In genomic region chr7:27634691-27635090, GRCm38 (mm10) we compare ENCODE assay signal across 20 mouse cellular contexts. TPM values are rescaled to one million over a fixed set of nuclear protein-coding genes. Genes with fewer than 3 reads are reported as not detected.
A peak's percentile ranks its signal among the peaks of the same experiment; 100 is the strongest.
DNase-seq lines count a peak whose midpoint lies in the region; ATAC-seq lines count a peak whose summit lies in the region.
"Had no signal": no experiment of that assay in that cellular context is flagged by ENCODE, and none has a peak within 500 bp of the region (broad histone marks: within the 10 kb centered on the region; RNA-seq: fewer than 3 reads in every experiment).

No protein-coding gene starts in this region.

- DNase-seq in heart, adult 11 months: peak; percentile 81
- no peak for DNase-seq in heart, adult 18-20 months
- DNase-seq: adrenal gland, adult 2 months; adrenal gland, postnatal 10 days; adrenal gland, postnatal 25 days; cerebellum, adult 11-12 months; cerebellum, adult 2 months; cerebellum, adult 9-10 months; cerebellum, postnatal 14 days; cerebellum, postnatal 36 days; embryo, embryonic 11 days had no signal

- 0 out of 2 replicates have a peak, but pooled peaks have one; percentile 23 for ATAC-seq in forebrain, embryonic 16.5 days
- no peak for ATAC-seq in forebrain, embryonic 15.5 days (replicated peaks)
- ATAC-seq: forebrain, embryonic 14.5 days had no signal

- no peak overlapping the region for H3K4me2 ChIP-seq in forebrain, embryonic 16.5 days (ENCODE audit: low read length)
- no peak overlapping the region for H3K4me2 ChIP-seq in forebrain, embryonic 15.5 days (replicated peaks)
- H3K4me2 ChIP-seq: embryonic facial prominence, embryonic 13.5 days; embryonic facial prominence, embryonic 15.5 days; forebrain, embryonic 12.5 days had no signal

- H3K4me3 ChIP-seq in forebrain, embryonic 16.5 days (replicated peaks; ENCODE audit: low read length): no peak overlapping the region
- no peak overlapping the region for H3K4me3 ChIP-seq in forebrain, embryonic 15.5 days
- H3K4me3 ChIP-seq: embryonic facial prominence, embryonic 13.5 days; embryonic facial prominence, embryonic 15.5 days; erythroblast, embryonic 14.5 days; forebrain, embryonic 10.5 days; forebrain, embryonic 12.5 days had no signal

- H3K4me1 ChIP-seq in forebrain, embryonic 16.5 days (replicated peaks; ENCODE audit: control insufficient read depth, insufficient read depth, low read length): no peaks in the 10 kb centered on the region
- 0 out of 2 replicates have a peak, but pooled peaks cover 7% of the 10 kb centered on the region for H3K4me1 ChIP-seq in forebrain, embryonic 15.5 days
- H3K4me1 ChIP-seq: embryonic facial prominence, embryonic 13.5 days; embryonic facial prominence, embryonic 15.5 days; forebrain, embryonic 10.5 days; forebrain, embryonic 12.5 days had no signal

- 88% methylated on average over 6 of the region's 6 CpGs for WGBS in forebrain, embryonic 16.5 days
- WGBS in forebrain, embryonic 15.5 days: 89% methylated on average over 6 of the region's 6 CpGs

- H3K27ac ChIP-seq in forebrain, embryonic 16.5 days (ENCODE audit: low read length): no peak overlapping the region
- no peak overlapping the region for H3K27ac ChIP-seq in forebrain, embryonic 15.5 days (replicated peaks)
- H3K27ac ChIP-seq: embryonic facial prominence, embryonic 13.5 days; embryonic facial prominence, embryonic 15.5 days; forebrain, embryonic 10.5 days; forebrain, embryonic 12.5 days had no signal

- H3K9me3 ChIP-seq in forebrain, embryonic 16.5 days (ENCODE audit: control insufficient read depth, low read length): no peaks in the 10 kb centered on the region
- H3K9me3 ChIP-seq in forebrain, embryonic 15.5 days: no peaks in the 10 kb centered on the region
- H3K9me3 ChIP-seq: embryonic facial prominence, embryonic 13.5 days; embryonic facial prominence, embryonic 15.5 days; forebrain, embryonic 10.5 days; forebrain, embryonic 12.5 days had no signal

- peaks cover 11% of the 10 kb centered on the region; the same call in 1 of the 2 replicates for H3K36me3 ChIP-seq in forebrain, embryonic 16.5 days (ENCODE audit: control insufficient read depth, insufficient read depth)
- H3K36me3 ChIP-seq in forebrain, embryonic 15.5 days: peaks cover 60% of the 10 kb centered on the region

- no peaks in the 10 kb centered on the region for H3K27me3 ChIP-seq in forebrain, embryonic 16.5 days (replicated peaks; ENCODE audit: control insufficient read depth, insufficient read depth, low read length)
- H3K27me3 ChIP-seq in forebrain, embryonic 15.5 days: no peaks in the 10 kb centered on the region
- H3K27me3 ChIP-seq: embryonic facial prominence, embryonic 13.5 days; embryonic facial prominence, embryonic 15.5 days; forebrain, embryonic 12.5 days had no signal

- no peak overlapping the region for H3K9ac ChIP-seq in forebrain, embryonic 16.5 days (replicated peaks; ENCODE audit: low read depth, low read length)
- H3K9ac ChIP-seq in forebrain, embryonic 15.5 days (replicated peaks): no peak overlapping the region
- H3K9ac ChIP-seq: embryonic facial prominence, embryonic 13.5 days; embryonic facial prominence, embryonic 15.5 days; forebrain, embryonic 12.5 days had no signal

RNA-seq across cellular contexts. Expression of gene Ttc9b, which starts 19.0 kb away (rescaled TPM):
- polyA plus RNA-seq in forebrain, embryonic 16.5 days (2015; fragmentation: Nextera tagmentation; extraction: Ambion mirVana): 56.2 and 65.7 TPM in 2 replicates
- 64.1 and 66.2 TPM in 2 replicates for polyA plus RNA-seq in forebrain, embryonic 15.5 days (2015; fragmentation: Nextera tagmentation; extraction: Ambion mirVana)
- total RNA-seq in heart, adult 18-20 months (2021): not detected
- total RNA-seq: adrenal gland, adult 2 months; adrenal gland, postnatal 25 days; common myeloid progenitor, adult 5-6 weeks had no signal
- polyA plus RNA-seq: erythroblast, embryonic 14.5 days had no signal

RNA-seq across cellular contexts. Expression of gene Map3k10, which starts 39.7 kb away (rescaled TPM):
- polyA plus RNA-seq in forebrain, embryonic 16.5 days (2015; fragmentation: Nextera tagmentation; extraction: Ambion mirVana): 10.6 and 14.3 TPM in 2 replicates
- polyA plus RNA-seq in forebrain, embryonic 15.5 days (2015; fragmentation: Nextera tagmentation; extraction: Ambion mirVana): 15.1 and 16.9 TPM in 2 replicates
- 10 to 100 TPM; 19.1 to 21.7 TPM for total RNA-seq in heart, adult 18-20 months (2021)

RNA-seq across cellular contexts. Expression of gene Akt2, which starts 43.3 kb away (rescaled TPM):
- polyA plus RNA-seq in forebrain, embryonic 16.5 days (2015; fragmentation: Nextera tagmentation; extraction: Ambion mirVana): 83.7 and 99.3 TPM in 2 replicates
- 94.2 and 97.1 TPM in 2 replicates for polyA plus RNA-seq in forebrain, embryonic 15.5 days (2015; fragmentation: Nextera tagmentation; extraction: Ambion mirVana)
- total RNA-seq in heart, adult 18-20 months (2021): 100 to 1,000 TPM; 168 to 200 TPM

RNA-seq across cellular contexts. Expression of gene Zfp607b, which starts 54.4 kb away (rescaled TPM):
- polyA plus RNA-seq in forebrain, embryonic 16.5 days (2015; fragmentation: Nextera tagmentation; extraction: Ambion mirVana): 13.8 and 14.5 TPM in 2 replicates
- polyA plus RNA-seq in forebrain, embryonic 15.5 days (2015; fragmentation: Nextera tagmentation; extraction: Ambion mirVana): 11.5 and 14.2 TPM in 2 replicates
- under 1 TPM; 0.69 to 0.85 TPM for total RNA-seq in heart, adult 18-20 months (2021)
- polyA plus RNA-seq: erythroblast, embryonic 14.5 days had no signal
